31 mouse cellular contexts compared by ENCODE assay signal in genomic region chr10:129138898-129139297, GRCm38 (mm10). TPM values are rescaled to one million over a fixed set of nuclear protein-coding genes. Genes with fewer than 3 reads are reported as not detected.
"Had no signal": no experiment of that assay in that cellular context is flagged by ENCODE, and none has a peak within 500 bp of the region (broad histone marks: within the 10 kb centered on the region; RNA-seq: fewer than 3 reads in every experiment).

Olfr770 (minus strand) TSS chr10:129138998.

- H3K27ac ChIP-seq: gastrocnemius, adult 2 months; heart, embryonic 10.5 days; hindbrain, embryonic 10.5 days; hindbrain, embryonic 13.5 days; hindbrain, embryonic 15.5 days; intestine, embryonic 15.5 days; layer of hippocampus, adult 2 months; limb, embryonic 13.5 days; limb, embryonic 15.5 days; liver, embryonic 12.5 days; liver, embryonic 14.5 days had no signal

- H3K4me2 ChIP-seq: heart, embryonic 12.5 days; hindbrain, embryonic 13.5 days; hindbrain, embryonic 15.5 days; intestine, embryonic 15.5 days; limb, embryonic 13.5 days; limb, embryonic 15.5 days; liver, embryonic 12.5 days had no signal

- H3K36me3 ChIP-seq: heart, embryonic 10.5 days; heart, embryonic 12.5 days; hindbrain, embryonic 10.5 days; hindbrain, embryonic 13.5 days; hindbrain, embryonic 15.5 days; intestine, embryonic 15.5 days; limb, embryonic 13.5 days; limb, embryonic 15.5 days; liver, embryonic 12.5 days had no signal

- DNase-seq: gastrocnemius, adult 2 months; gastrocnemius, postnatal 10 days; gastrocnemius, postnatal 25 days; heart, adult 18-20 months; heart, postnatal 10 days; heart, postnatal 4 days; kidney, adult 18-20 months; kidney, adult 8-10 months; kidney, postnatal 10 days; kidney, postnatal 25 days; kidney, postnatal 4 days; left cerebral cortex, postnatal 4 days had no signal

- H3K9ac ChIP-seq: heart, embryonic 12.5 days; hindbrain, embryonic 13.5 days; hindbrain, embryonic 15.5 days; intestine, embryonic 15.5 days; limb, embryonic 13.5 days; limb, embryonic 15.5 days; liver, embryonic 12.5 days; liver, embryonic 14.5 days had no signal

- ATAC-seq: inflammation-experienced regulatory T-cells, adult 6 months; intestine, embryonic 15.5 days; intestine, postnatal 0 days; liver, embryonic 12.5 days had no signal

- H3K4me1 ChIP-seq: heart, embryonic 10.5 days; heart, embryonic 12.5 days; hindbrain, embryonic 10.5 days; hindbrain, embryonic 13.5 days; hindbrain, embryonic 15.5 days; intestine, embryonic 15.5 days; limb, embryonic 13.5 days; limb, embryonic 15.5 days; liver, embryonic 12.5 days had no signal

- H3K27me3 ChIP-seq: heart, embryonic 12.5 days; hindbrain, embryonic 13.5 days; hindbrain, embryonic 15.5 days; intestine, embryonic 15.5 days; limb, embryonic 13.5 days; limb, embryonic 15.5 days; liver, embryonic 12.5 days had no signal

- H3K9me3 ChIP-seq: heart, embryonic 10.5 days; heart, embryonic 12.5 days; hindbrain, embryonic 10.5 days; hindbrain, embryonic 13.5 days; hindbrain, embryonic 15.5 days; intestine, embryonic 15.5 days; limb, embryonic 13.5 days; limb, embryonic 15.5 days; liver, embryonic 12.5 days had no signal

- H3K4me3 ChIP-seq: gastrocnemius, adult 2 months; heart, embryonic 10.5 days; heart, embryonic 12.5 days; hindbrain, embryonic 10.5 days; hindbrain, embryonic 13.5 days; hindbrain, embryonic 15.5 days; intestine, embryonic 15.5 days; layer of hippocampus, adult 2 months; limb, embryonic 13.5 days; limb, embryonic 15.5 days; liver, embryonic 12.5 days had no signal

RNA-seq across cellular contexts. Expression of gene Olfr770, which starts in this region (rescaled TPM):
- polyA plus RNA-seq: heart, embryonic 10.5 days; heart, embryonic 12.5 days; heart, embryonic 14.5 days; heart, embryonic 16.5 days; hindbrain, embryonic 10.5 days; hindbrain, embryonic 13.5 days; hindbrain, embryonic 15.5 days; inflammation-experienced regulatory T-cells, adult 6 months; intestine, embryonic 15.5 days; intestine, postnatal 0 days; kidney, embryonic 14.5 days; kidney, embryonic 16.5 days; limb, embryonic 11.5 days; limb, embryonic 13.5 days; limb, embryonic 15.5 days; liver, adult 2 months; liver, embryonic 12.5 days; liver, embryonic 14.5 days had no signal
